Mouse (Mus musculus) ES-Bruce4 (cell line): Measurements from ENCODE around the gene Fbxo11. TPM values are rescaled to one million over a fixed set of nuclear protein-coding genes. Genes with fewer than 3 reads are reported as not detected.
"Not testable (repeated sequence)": the region's sequence is repeated elsewhere in the genome, so short reads cannot be mapped to it uniquely, and the experiment has no call there.

Experiments
- H3K27ac ChIP-seq: 2 replicates; pipeline ENCODE4 v1.5.1; 2012; ENCODE audit warnings: low read length, inconsistent platforms; ENCODE audit not compliant: insufficient read depth
- H3K27me3 ChIP-seq: 2 replicates; pipeline ENCODE4 v1.6.1; 2012; ENCODE audit warnings: mild to moderate bottlenecking, low read length, inconsistent platforms; ENCODE audit not compliant: control insufficient read depth, poor library complexity, insufficient read depth, severe bottlenecking
- H3K36me3 ChIP-seq: 2 replicates; pipeline ENCODE4 v1.6.1; 2012; ENCODE audit warnings: inconsistent platforms, mild to moderate bottlenecking, low read length, moderate library complexity; ENCODE audit not compliant: control insufficient read depth, poor library complexity, insufficient read depth, severe bottlenecking
- H3K4me1 ChIP-seq: one replicate; pipeline ENCODE4 v1.8.1; 2011; ENCODE audit warnings: low read length; ENCODE audit not compliant: control insufficient read depth, insufficient read depth
- H3K4me3 ChIP-seq: 2 replicates; pipeline ENCODE4 v1.5.1; 2011; ENCODE audit warnings: low read depth, mild to moderate bottlenecking, low read length
- H3K9ac ChIP-seq: 2 replicates; pipeline ENCODE4 v1.6.1; 2012; ENCODE audit warnings: low read depth, mild to moderate bottlenecking, inconsistent platforms; ENCODE audit not compliant: poor library complexity, severe bottlenecking
- H3K9me3 ChIP-seq: replicated peaks from 2 replicates; pipeline ENCODE4 v1.6.1; 2012; ENCODE audit warnings: mild to moderate bottlenecking, low read length, inconsistent platforms; ENCODE audit not compliant: control insufficient read depth, poor library complexity, insufficient read depth, severe bottlenecking
- CTCF ChIP-seq: IDR thresholded peaks from one replicate; pipeline ENCODE4 v1.8.1; 2011; ENCODE audit warnings: low read depth, low read length
- EP300 ChIP-seq: IDR thresholded peaks from 2 replicates; pipeline ENCODE4 v1.6.1; 2011; ENCODE audit warnings: low read depth, low read length; ENCODE audit not compliant: insufficient read depth
- POLR2A ChIP-seq: IDR thresholded peaks from one replicate; pipeline ENCODE4 v1.8.1; 2011; ENCODE audit warnings: low read length; ENCODE audit not compliant: insufficient read depth
- polyA plus RNA-seq: library from polyadenylated mRNA; stranded (reverse); fragments of >200 nt; gene quantifications from 2 replicates; pipeline ENCODE4 v1.2.4, GENCODE M21; 2011; ENCODE audit warnings: low read depth; ENCODE audit not compliant: missing spikeins, insufficient read depth, insufficient read length

Gene Fbxo11
- polyA plus RNA-seq, 1 experiment: 64.4 TPM

DNA sequence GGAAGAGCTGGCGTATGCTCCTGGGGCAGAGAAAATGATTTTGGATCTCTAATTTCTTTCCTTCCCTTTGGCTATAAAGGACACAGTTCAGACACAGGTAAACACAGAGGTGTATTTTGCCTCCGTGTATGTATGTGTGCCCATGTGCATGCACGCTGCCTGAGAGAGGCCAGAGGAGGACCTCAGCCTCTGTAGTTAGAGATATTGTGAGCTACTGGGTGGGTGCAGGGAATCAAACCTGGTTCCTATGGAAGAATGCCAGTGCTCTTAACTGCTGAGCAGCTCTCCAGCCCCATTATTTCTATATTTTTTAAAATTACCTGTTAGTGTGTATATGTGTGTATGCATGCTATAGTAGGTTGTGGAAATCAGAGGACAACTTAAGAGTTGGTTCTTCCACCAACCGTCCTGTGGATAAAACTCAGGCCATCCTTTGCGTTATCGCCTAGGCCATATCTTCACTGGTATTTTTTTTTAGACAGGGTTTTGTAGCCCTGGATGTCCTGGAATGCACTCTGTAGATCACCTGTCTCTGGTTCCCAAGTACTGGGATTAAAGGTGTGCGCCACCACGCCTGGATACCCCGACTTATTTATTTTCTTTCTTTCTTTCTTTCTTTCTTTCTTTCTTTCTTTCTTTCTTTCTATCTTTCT, 88.8 kb downstream of the Fbxo11 start:
- peaks cover 46% of the 10 kb centered on the region for H3K36me3 ChIP-seq
- peak overlapping the region; percentile 88 for H3K4me3 ChIP-seq
- H3K9me3 ChIP-seq: no peaks in the 10 kb centered on the region
- peak overlapping the region; percentile 96 for H3K9ac ChIP-seq
- H3K27me3 ChIP-seq: no peaks in the 10 kb centered on the region
- H3K27ac ChIP-seq: peak overlapping the region; percentile 75
- H3K4me1 ChIP-seq: peaks cover 4% of the 10 kb centered on the region
- TF ChIP-seq POLR2A (no peak), EP300 (no peak), CTCF (no peak)

DNA sequence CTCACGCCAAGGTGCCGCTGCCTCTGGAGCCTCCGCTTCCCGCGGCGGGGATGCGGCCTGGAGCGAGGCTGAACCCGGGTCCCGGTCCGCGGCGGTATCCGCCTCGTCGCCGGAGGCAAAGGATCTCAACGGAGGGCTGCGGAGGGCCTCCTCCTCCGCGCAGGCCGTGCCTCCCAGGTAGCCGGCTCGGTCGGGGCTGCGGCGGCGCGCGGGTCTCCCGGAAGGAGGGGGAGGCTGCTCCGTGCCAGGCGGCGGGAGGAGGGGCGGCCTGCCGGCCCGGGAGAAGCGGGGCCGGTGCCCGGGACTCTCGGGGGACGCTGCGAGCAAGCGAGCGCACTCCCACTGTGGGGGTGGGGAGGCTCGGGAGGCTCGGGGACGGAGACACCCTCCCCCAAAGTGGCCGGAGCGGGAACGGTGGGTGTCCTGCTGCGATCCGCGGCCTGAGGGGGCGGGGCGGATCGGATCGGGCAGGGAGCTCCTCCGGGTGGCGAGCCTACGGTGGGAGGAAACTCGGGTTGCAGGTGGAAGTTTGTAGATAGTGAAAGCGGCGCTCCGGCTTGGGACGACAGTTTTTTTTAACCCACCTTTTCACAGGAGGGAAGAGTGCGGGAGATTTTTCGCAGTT, 89.8 kb downstream of the Fbxo11 start:
- TF ChIP-seq EP300: no peak
- TF ChIP-seq POLR2A: no peak
- no peak for TF ChIP-seq CTCF
- peak overlapping the region; percentile 88 for H3K4me3 ChIP-seq

GRCm38 (mm10) chr17:87974629-87975228, 90.4 kb downstream of the Fbxo11 start, which contains the start of gene Msh6:
Msh6 (plus strand) TSS chr17:87975062.
- Histone ChIP-seq H3K27me3 (no peaks in the 10 kb centered on the region), H3K9ac (peak within 1 kb of the TSS; percentile 96), H3K4me1 (peaks cover 4% of the 10 kb centered on the region), H3K27ac (peak within 1 kb of the TSS; percentile 99), H3K36me3 (peaks cover 31% of the 10 kb centered on the region), H3K9me3 (no peaks in the 10 kb centered on the region), H3K4me3 (peak within 1 kb of the TSS; percentile 88)
- TF ChIP-seq CTCF: no peak
- TF ChIP-seq POLR2A: peak; percentile 92

More for the DNA sequence above, 89.8 kb downstream of the Fbxo11 start:
- Histone ChIP-seq H3K27me3 (no peaks in the 10 kb centered on the region), H3K36me3 (peaks cover 37% of the 10 kb centered on the region), H3K27ac (peak overlapping the region; percentile 75), H3K9ac (peak overlapping the region; percentile 96), H3K4me1 (peaks cover 4% of the 10 kb centered on the region), H3K9me3 (no peaks in the 10 kb centered on the region)

DNA sequence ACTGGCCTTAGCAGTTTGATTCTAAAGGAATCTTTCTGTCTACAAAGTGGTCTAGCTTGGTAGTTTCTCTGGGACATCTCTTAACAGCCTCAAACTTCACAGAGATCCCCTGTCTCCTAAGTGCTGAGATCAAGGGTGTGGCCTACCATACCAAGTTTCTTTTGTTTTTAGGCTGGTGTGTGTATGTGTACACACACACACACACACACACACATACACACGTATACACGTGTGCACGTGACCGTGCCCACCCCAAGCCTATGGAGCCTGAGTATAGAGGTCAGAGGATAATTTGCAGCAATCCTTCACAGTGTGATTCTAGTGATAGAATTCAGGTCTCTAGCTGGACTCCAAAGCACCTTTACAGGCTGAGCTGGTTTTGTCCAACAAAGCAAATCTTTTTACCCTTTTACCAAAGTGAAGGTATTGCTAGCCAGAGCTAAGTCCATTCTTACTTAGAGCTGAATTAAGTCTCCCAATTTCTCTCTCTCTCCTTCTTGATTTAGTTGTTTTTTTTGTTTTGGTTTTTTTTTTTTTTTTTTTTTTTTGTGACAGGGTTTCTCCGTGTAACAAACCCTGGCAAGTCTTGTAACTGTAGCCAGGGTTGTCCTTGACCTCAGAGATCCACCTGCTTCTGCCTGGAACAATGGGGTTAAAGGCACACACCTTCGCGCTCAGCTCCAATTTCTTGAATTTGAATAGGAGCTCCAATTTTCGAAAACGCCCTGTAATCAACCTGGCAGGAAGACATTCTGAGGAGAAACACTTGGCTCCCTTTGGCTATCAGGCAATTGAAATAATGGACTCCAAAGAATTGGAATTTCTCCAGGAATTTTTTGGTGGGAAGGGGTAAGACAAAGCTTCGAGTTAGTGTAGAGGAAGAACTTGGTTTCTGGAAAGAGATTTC, 91.6 kb downstream of the Fbxo11 start:
- Histone ChIP-seq H3K27ac (peak overlapping the region; percentile 99), H3K27me3 (no peaks in the 10 kb centered on the region), H3K36me3 (peaks cover 22% of the 10 kb centered on the region), H3K4me1 (peaks cover 4% of the 10 kb centered on the region), H3K9me3 (no peaks in the 10 kb centered on the region), H3K9ac (peak overlapping the region; percentile 96), H3K4me3 (peak overlapping the region; percentile 87)
- TF ChIP-seq EP300 (peak; percentile 94), CTCF (no peak), POLR2A (no peak)

DNA sequence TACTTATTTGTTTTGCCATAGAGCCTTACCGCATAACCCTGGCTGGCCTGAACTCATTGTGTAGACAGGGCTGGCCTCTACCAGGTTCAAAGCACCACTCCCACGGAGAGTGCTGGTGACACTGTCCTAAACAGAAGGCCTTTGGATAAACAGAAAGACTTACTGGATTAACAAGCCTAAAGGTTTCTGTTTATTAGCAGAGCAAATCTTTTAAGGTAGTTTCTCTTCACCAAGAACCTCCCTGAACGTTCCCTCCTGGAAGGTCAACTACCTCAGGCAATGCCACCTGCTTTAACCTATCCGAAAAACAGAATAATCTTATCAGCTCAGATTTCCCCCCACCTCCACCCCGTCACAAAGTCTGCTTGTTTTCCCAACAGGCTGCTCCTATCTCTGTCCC, 92.2 kb downstream of the Fbxo11 start:
- Histone ChIP-seq H3K4me1 (peaks cover 4% of the 10 kb centered on the region), H3K36me3 (peaks cover 15% of the 10 kb centered on the region), H3K27me3 (no peaks in the 10 kb centered on the region), H3K27ac (peak overlapping the region; percentile 99), H3K4me3 (no peak overlapping the region), H3K9ac (peak overlapping the region; percentile 67), H3K9me3 (no peaks in the 10 kb centered on the region; the same call in 1 of the 2 replicates)
- TF ChIP-seq POLR2A: no peak
- TF ChIP-seq CTCF: no peak
- no peak for TF ChIP-seq EP300

DNA sequence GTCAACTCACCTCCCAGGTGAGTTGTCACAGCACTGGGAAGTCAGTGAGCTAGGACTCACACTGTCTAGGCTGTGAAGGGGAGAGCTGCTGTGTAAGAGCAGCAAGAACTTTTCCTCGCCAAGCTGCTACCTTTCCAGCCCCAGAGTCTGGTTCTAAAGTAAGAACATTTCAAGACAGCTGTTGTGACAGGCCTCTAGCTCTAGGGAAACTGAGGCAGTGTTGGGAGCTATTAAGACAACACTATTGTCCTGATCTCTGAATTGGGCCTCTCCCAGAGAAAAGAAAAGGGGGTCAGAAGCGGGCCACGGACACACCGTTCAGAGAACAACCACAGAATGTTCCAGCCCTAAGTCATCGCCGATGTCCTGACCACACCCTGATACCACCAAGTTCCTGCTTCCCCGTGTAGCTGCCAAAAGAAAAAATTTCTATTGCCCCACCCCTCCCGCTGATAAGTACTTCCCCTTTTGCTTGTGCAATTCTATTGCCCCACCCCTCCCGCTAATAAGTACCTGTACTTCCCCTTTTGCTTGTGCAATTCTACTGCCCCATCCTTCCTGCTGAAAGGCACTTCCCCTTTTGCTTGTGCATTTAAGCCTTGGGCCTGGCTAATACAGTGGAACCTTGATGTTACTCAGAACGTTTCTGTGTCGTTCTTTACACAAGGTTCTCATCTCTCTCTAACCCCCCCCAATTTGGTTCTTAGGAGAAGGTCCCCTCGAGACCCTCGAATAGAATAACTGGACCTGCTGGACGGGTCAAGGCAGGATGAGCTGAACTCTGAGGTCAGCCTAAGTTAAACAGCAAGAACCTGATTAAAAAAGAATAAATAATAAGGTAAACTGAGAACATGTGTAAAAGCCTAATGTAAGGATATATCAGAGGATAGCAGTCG, 93.1 kb downstream of the Fbxo11 start:
- not testable (repeated sequence) for H3K4me3 ChIP-seq, H3K27me3 ChIP-seq, H3K4me1 ChIP-seq, H3K36me3 ChIP-seq, H3K9me3 ChIP-seq
- H3K27ac ChIP-seq: peak overlapping the region; percentile 99
- H3K9ac ChIP-seq: peak overlapping the region; percentile 67; the same call in 1 of the 2 replicates
